Mouse (Mus musculus): Measurements from ENCODE around the gene Nipsnap2. TPM values are rescaled to one million over a fixed set of nuclear protein-coding genes. Genes with fewer than 3 reads are reported as not detected.
A peak's percentile ranks its signal among the peaks of the same experiment; 100 is the strongest.

Gene Nipsnap2
- total and polyA plus RNA-seq, 2 experiments from 2014 or later: 624 to 720 TPM

DNA sequence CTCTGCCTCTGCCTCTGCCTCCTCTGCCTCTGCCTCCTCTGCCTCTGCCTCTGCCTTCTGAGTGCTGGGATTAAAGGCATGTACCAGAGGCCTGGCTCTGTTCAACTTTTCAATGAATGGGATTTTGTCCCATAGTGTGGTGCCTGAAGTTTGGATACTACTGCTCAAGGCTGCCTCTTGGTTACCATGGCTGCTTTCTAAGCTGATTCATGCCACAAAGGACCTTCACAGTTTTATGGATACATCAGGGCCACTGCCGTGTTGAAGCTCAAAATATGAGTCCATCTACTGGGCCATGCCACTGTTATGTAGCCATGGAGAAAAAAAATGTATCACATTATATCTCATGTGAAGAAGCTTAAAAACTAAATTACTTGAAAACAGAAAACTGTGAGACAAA is 23.2 kb upstream of the Nipsnap2 start:
- Histone ChIP-seq H3K4me3 (ENCODE audit: low read depth, low read length) (no peak overlapping the region), H3K4me1 (ENCODE audit: control insufficient read depth, insufficient read depth) (no peaks in the 10 kb centered on the region), H3K27ac (ENCODE audit: low read depth) (no peak overlapping the region), H3K27me3 (ENCODE audit: control insufficient read depth, insufficient read depth, low read length) (peaks cover 3% of the 10 kb centered on the region; the same call in 1 of the 2 replicates), H3K9me3 (replicated peaks; ENCODE audit: control insufficient read depth, low read length) (no peaks in the 10 kb centered on the region), H3K36me3 (replicated peaks; ENCODE audit: control insufficient read depth, insufficient read depth, low read length) (no peaks in the 10 kb centered on the region), H3K4me2 (ENCODE audit: low read depth, low read length) (no peak overlapping the region), H3K9ac (replicated peaks; ENCODE audit: low read depth, low read length) (no peak overlapping the region)
- WGBS: 69% methylated on average over 1 of the region's 1 CpGs
- no peak for DNase-seq (ENCODE audit: low spot score)
- TF ChIP-seq EP300 (IDR thresholded peaks at IDR 0.05; ENCODE audit: low read depth) (no peak), CTCF (IDR thresholded peaks at IDR 0.05; ENCODE audit: low read depth) (no peak)
- no peak for ATAC-seq (ENCODE audit: insufficient read depth, low read depth)

DNA sequence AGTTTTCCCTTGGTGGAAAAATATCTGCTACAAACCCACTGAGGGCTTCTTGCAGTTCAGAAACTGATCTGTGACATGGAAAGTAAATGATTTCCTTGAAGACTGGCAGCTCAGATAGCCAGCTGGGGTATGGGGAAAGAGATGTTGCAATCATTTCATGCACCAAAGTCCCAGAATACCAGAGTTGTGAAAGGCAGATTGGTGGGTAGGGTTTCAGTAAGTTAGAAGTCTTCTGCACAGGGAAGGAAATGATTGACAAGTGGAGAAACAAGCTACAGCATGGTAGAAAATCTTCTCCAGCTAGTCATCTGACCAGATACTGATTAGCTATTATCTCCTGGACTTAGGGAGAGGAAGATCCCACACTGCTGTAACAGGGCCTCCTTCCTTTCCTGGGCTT is 21.5 kb upstream of the Nipsnap2 start:
- H3K9ac ChIP-seq (replicated peaks; ENCODE audit: low read depth, low read length): no peak overlapping the region
- H3K4me1 ChIP-seq (ENCODE audit: control insufficient read depth, insufficient read depth): no peaks in the 10 kb centered on the region
- no peak for TF ChIP-seq CTCF (IDR thresholded peaks at IDR 0.05; ENCODE audit: low read depth)
- no peak for TF ChIP-seq EP300 (IDR thresholded peaks at IDR 0.05; ENCODE audit: low read depth)
- no peak overlapping the region for H3K4me2 ChIP-seq (ENCODE audit: low read depth, low read length)
- no peak for DNase-seq (ENCODE audit: low spot score)
- H3K36me3 ChIP-seq (replicated peaks; ENCODE audit: control insufficient read depth, insufficient read depth, low read length): no peaks in the 10 kb centered on the region
- peaks cover 3% of the 10 kb centered on the region; the same call in 1 of the 2 replicates for H3K27me3 ChIP-seq (ENCODE audit: control insufficient read depth, insufficient read depth, low read length)
- no peak overlapping the region for H3K27ac ChIP-seq (ENCODE audit: low read depth)
- ATAC-seq (ENCODE audit: insufficient read depth, low read depth): no peak
- H3K4me3 ChIP-seq (ENCODE audit: low read depth, low read length): no peak overlapping the region
- no peaks in the 10 kb centered on the region for H3K9me3 ChIP-seq (replicated peaks; ENCODE audit: control insufficient read depth, low read length)

DNA sequence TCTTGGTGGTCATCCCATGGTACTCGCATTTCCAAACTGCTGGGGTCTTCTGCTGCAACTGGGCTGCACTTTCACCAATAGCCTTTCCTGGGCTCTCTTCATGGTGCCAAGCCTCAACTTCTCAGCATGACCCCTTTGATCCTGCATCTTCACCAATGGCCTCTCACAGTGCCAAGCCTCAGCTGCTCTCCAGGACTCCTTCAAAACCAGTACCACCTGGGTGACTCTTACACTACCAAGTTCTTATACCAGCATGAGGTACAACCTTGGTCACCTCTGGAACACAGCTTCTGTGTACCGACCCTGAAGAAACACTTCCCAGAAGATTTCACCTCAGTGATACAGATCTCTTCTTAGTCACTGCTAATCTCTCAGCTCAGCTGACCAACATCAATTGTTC is 16.5 kb upstream of the Nipsnap2 start, which contains the start of gene Sept14:
Gene Sept14, minus strand, starts transcription at position 101 of the 400 bp plus-strand sequence.
- Histone ChIP-seq H3K36me3 (replicated peaks; ENCODE audit: control insufficient read depth, insufficient read depth, low read length) (no peaks in the 10 kb centered on the region), H3K9ac (replicated peaks; ENCODE audit: low read depth, low read length) (no peak within 1 kb of the TSS), H3K27me3 (ENCODE audit: control insufficient read depth, insufficient read depth, low read length) (no peaks in the 10 kb centered on the region), H3K9me3 (replicated peaks; ENCODE audit: control insufficient read depth, low read length) (no peaks in the 10 kb centered on the region), H3K4me1 (ENCODE audit: control insufficient read depth, insufficient read depth) (no peaks in the 10 kb centered on the region), H3K4me3 (ENCODE audit: low read depth, low read length) (no peak within 1 kb of the TSS), H3K27ac (ENCODE audit: low read depth) (no peak within 1 kb of the TSS), H3K4me2 (ENCODE audit: low read depth, low read length) (no peak within 1 kb of the TSS)
- no peak for ATAC-seq (ENCODE audit: insufficient read depth, low read depth)
- 54% methylated on average over 2 of the region's 2 CpGs for WGBS
- DNase-seq (ENCODE audit: low spot score): no peak
- TF ChIP-seq EP300 (IDR thresholded peaks at IDR 0.05; ENCODE audit: low read depth): no peak
- no peak for TF ChIP-seq CTCF (IDR thresholded peaks at IDR 0.05; ENCODE audit: low read depth)

DNA sequence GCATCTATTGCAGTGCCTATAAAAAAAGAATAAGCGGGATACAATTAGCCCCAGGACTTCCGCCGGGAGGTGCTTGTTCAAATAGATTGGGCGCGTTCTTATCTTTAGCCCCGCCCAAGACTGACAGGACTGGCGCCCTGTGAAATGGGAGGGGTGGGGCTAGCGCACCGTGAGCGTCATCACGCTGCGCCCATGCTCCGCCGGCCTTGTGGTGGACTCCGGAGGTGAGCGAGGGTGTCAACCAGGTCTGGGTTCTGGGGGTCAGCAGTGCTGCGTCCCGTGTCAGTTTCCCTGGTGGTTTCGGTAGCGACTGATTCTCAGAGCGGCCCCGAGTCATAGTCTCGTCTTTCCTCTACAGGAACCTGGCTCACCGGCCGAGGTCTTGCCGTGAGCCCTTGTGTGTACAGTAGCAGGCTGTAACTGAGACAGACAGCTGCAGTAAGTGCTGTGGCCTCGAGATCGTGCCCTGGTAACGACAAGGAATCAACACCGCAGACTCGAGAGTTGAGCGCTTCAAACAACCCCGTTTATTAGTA is 9.5 kb upstream of the Nipsnap2 start, which contains the start of gene Mrps17:
Gene Mrps17, plus strand, starts transcription at position 172 of the 536 bp plus-strand sequence.
- peak; percentile 99 for ATAC-seq (ENCODE audit: insufficient read depth, low read depth)
- under 1% methylated on average over 33 of the region's 33 CpGs for WGBS
- peak; percentile 95 for DNase-seq (ENCODE audit: low spot score)

DNA sequence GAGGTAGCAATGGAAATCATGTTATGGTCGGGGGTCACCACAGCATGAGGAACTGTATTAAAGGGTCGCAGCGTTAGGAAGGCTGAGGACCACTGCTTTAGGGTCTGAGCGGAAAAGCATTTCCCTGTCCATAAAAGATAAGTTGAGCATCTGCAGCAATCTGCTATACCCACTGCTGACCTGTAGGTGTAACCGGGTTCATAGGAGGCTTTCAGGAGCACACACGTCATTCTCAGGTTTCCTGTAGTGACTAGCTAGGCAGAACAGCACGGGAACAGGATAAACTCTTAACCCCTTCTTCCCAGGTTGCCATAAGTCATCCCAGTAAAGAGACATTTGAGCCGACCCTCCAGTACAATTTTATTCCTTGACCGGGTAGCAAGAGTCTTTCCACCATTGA is 7.8 kb upstream of the Nipsnap2 start:
- no peak for ATAC-seq (ENCODE audit: insufficient read depth, low read depth)
- Histone ChIP-seq H3K4me3 (ENCODE audit: low read depth, low read length) (no peak overlapping the region), H3K27me3 (ENCODE audit: control insufficient read depth, insufficient read depth, low read length) (no peaks in the 10 kb centered on the region), H3K4me1 (ENCODE audit: control insufficient read depth, insufficient read depth) (0 out of 2 replicates have a peak, but pooled peaks cover 6% of the 10 kb centered on the region), H3K27ac (ENCODE audit: low read depth) (no peak overlapping the region), H3K36me3 (replicated peaks; ENCODE audit: control insufficient read depth, insufficient read depth, low read length) (peaks cover 33% of the 10 kb centered on the region), H3K9ac (replicated peaks; ENCODE audit: low read depth, low read length) (no peak overlapping the region), H3K4me2 (ENCODE audit: low read depth, low read length) (no peak overlapping the region), H3K9me3 (replicated peaks; ENCODE audit: control insufficient read depth, low read length) (no peaks in the 10 kb centered on the region)
- WGBS: 77% methylated on average over 9 of the region's 9 CpGs
- no peak for DNase-seq (ENCODE audit: low spot score)
- no peak for TF ChIP-seq CTCF (IDR thresholded peaks at IDR 0.05; ENCODE audit: low read depth)

More for the DNA sequence above, 9.5 kb upstream of the Nipsnap2 start, which contains the start of gene Mrps17:
- Histone ChIP-seq H3K36me3 (replicated peaks; ENCODE audit: control insufficient read depth, insufficient read depth, low read length) (peaks cover 33% of the 10 kb centered on the region), H3K9me3 (replicated peaks; ENCODE audit: control insufficient read depth, low read length) (no peaks in the 10 kb centered on the region), H3K27me3 (ENCODE audit: control insufficient read depth, insufficient read depth, low read length) (no peaks in the 10 kb centered on the region), H3K4me3 (ENCODE audit: low read depth, low read length) (peak within 1 kb of the TSS; percentile 78), H3K9ac (replicated peaks; ENCODE audit: low read depth, low read length) (peak within 1 kb of the TSS; percentile 83), H3K4me2 (ENCODE audit: low read depth, low read length) (peak within 1 kb of the TSS; percentile 84), H3K4me1 (ENCODE audit: control insufficient read depth, insufficient read depth) (0 out of 2 replicates have a peak, but pooled peaks cover 6% of the 10 kb centered on the region), H3K27ac (ENCODE audit: low read depth) (peak within 1 kb of the TSS; percentile 71)
- TF ChIP-seq EP300 (IDR thresholded peaks at IDR 0.05; ENCODE audit: low read depth) (no peak), CTCF (IDR thresholded peaks at IDR 0.05; ENCODE audit: low read depth) (no peak)

DNA sequence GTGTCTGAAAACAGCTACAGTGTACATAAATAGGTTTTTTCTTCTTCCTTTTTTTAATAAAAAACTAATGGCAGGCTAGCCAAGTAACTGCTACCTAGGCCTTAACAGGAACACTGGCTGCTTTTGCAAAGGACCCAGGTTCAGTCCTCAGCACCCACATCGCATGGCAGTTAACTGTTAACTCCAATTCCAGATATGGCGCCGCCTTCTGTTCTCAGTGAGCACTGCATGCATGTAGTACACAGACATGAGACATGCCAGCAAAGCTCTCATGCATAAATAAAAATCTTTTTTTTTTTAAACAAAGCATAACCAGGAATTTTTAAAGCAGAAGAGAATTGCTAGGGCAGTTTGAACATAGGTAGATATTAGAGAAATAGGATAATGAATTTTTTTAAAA is 4.7 kb upstream of the Nipsnap2 start:
- Histone ChIP-seq H3K4me3 (ENCODE audit: low read depth, low read length) (no peak overlapping the region), H3K4me1 (ENCODE audit: control insufficient read depth, insufficient read depth) (0 out of 2 replicates have a peak, but pooled peaks cover 6% of the 10 kb centered on the region), H3K9me3 (replicated peaks; ENCODE audit: control insufficient read depth, low read length) (no peaks in the 10 kb centered on the region), H3K9ac (replicated peaks; ENCODE audit: low read depth, low read length) (no peak overlapping the region), H3K4me2 (ENCODE audit: low read depth, low read length) (no peak overlapping the region), H3K27me3 (ENCODE audit: control insufficient read depth, insufficient read depth, low read length) (no peaks in the 10 kb centered on the region), H3K27ac (ENCODE audit: low read depth) (no peak overlapping the region), H3K36me3 (replicated peaks; ENCODE audit: control insufficient read depth, insufficient read depth, low read length) (peaks cover 33% of the 10 kb centered on the region)
- 82% methylated on average over 3 of the region's 3 CpGs for WGBS
- no peak for TF ChIP-seq CTCF (IDR thresholded peaks at IDR 0.05; ENCODE audit: low read depth)
- ATAC-seq (ENCODE audit: insufficient read depth, low read depth) (no peak), DNase-seq (ENCODE audit: low spot score) (no peak)

All from heart, postnatal 0 days (tissue).